Comparison of ENCODE assay signal across 8 mouse cellular contexts in the genomic region with DNA sequence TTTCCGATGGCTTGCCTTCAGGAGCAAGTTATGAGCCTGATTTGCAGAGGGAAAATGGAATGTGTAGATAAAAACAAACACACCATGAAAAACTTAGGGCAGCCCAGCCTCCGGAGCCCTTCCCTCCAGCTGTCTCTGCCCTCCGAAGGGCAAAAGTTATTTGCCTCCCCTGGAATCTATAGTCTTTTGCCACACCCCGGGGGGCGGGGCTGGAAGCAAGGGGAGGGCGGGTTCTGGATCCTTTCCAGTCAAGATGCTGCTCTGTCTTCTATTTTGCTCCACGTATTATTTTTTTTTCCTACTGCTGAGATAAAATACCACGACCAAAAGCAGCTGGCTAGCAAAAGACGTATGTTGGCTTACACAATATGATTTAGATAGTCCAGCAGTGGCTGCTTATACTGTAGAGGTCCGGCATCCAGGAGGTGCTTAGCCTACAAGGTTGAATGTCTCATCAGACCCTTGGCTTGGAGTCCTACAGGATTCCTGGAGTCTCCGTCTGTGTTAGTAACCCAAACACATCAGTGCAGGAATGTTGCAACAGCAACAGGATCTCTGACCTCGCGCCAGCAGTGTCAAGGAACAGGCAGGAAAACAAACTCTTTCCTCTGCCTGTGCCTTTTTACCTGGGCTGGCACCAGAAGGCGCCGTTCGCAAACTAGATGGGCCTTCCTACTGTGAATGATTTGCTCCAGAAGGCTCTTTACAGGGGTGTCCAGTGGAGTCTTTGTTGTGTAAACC. TPM values are rescaled to one million over a fixed set of nuclear protein-coding genes. Genes with fewer than 3 reads are reported as not detected.
DNase-seq lines count a peak whose midpoint lies in the region; ATAC-seq and TF ChIP-seq lines count a peak whose summit lies in the region.

No protein-coding gene starts in this region.

- no peak overlapping the region for H3K4me3 ChIP-seq in kidney, adult 2 months (ENCODE audit: insufficient read depth, low read depth, low read length)
- H3K4me3 ChIP-seq in midbrain, embryonic 13.5 days (replicated peaks), result no peak overlapping the region
- no peak overlapping the region for H3K4me3 ChIP-seq in left cerebral cortex, adult 2 months

- no peak overlapping the region for H3K9ac ChIP-seq in midbrain, embryonic 13.5 days (replicated peaks)

- TF ChIP-seq POLR2A in kidney, adult 2 months (IDR thresholded peaks at IDR 0.05; ENCODE audit: low read depth, low read length), result no peak

- 6% methylated on average over 16 of the region's 16 CpGs for WGBS in kidney, adult 2 months
- WGBS in midbrain, embryonic 13.5 days, result 11% methylated on average over 16 of the region's 16 CpGs

- peak; percentile 22 for DNase-seq in kidney, adult 2 months
- DNase-seq in kidney, adult 18-20 months, result no peak
- peak; percentile 36 to 42 for DNase-seq in kidney, postnatal 4 days
- no peak for DNase-seq in left cerebral cortex, adult 2 months (ENCODE audit: extremely low spot score in 1 of 2, low spot score in 2 of 2)
- DNase-seq in urinary bladder, postnatal 25 days (ENCODE audit: low spot score), result no peak

- peak overlapping the region; percentile 14 for H3K4me2 ChIP-seq in midbrain, embryonic 13.5 days (replicated peaks)

- H3K27ac ChIP-seq in kidney, adult 2 months (ENCODE audit: insufficient read depth, low read depth, low read length), result no peak overlapping the region
- no peak overlapping the region for H3K27ac ChIP-seq in midbrain, embryonic 13.5 days
- H3K27ac ChIP-seq in left cerebral cortex, adult 2 months, result no peak overlapping the region

- no peaks in the 10 kb centered on the region for H3K9me3 ChIP-seq in midbrain, embryonic 13.5 days

- intact Hi-C loops in left cerebral cortex, adult 2 months (cut with DNase I), result no loop called here

- no peak for TF ChIP-seq CTCF in kidney, adult 2 months (conservative IDR thresholded peaks at IDR 0.05; ENCODE audit: insufficient read depth, insufficient read length, low read depth, low read length)
- no peak for TF ChIP-seq CTCF in left cerebral cortex, adult 2 months (IDR thresholded peaks at IDR 0.05)

- H3K36me3 ChIP-seq in kidney, adult 2 months (ENCODE audit: control insufficient read depth, insufficient read depth, low read length), result no peaks in the 10 kb centered on the region
- H3K36me3 ChIP-seq in midbrain, embryonic 13.5 days, result no peaks in the 10 kb centered on the region

- no peaks in the 10 kb centered on the region for H3K4me1 ChIP-seq in kidney, adult 2 months (ENCODE audit: control insufficient read depth, insufficient read depth, low read length)
- H3K4me1 ChIP-seq in midbrain, embryonic 13.5 days (replicated peaks), result peaks cover 13% of the 10 kb centered on the region; the same call in 1 of the 2 replicates

- no peaks in the 10 kb centered on the region for H3K27me3 ChIP-seq in kidney, adult 2 months (replicated peaks; ENCODE audit: control insufficient read depth, insufficient read depth, low read length)
- H3K27me3 ChIP-seq in midbrain, embryonic 13.5 days, result peaks cover 18% of the 10 kb centered on the region; the same call in 1 of the 2 replicates

- ATAC-seq in erythroblast, adult 5-6 weeks (replicated peaks; ENCODE audit: low FRiP score, poor library complexity, severe bottlenecking), result 0 out of 2 replicates have a peak, but pooled peaks have one; percentile 47
- no peak for ATAC-seq in midbrain, embryonic 13.5 days
- ATAC-seq in activated CD4-positive, CD25-positive, alpha-beta regulatory T cell, adult 4 months, result no peak

RNA-seq across cellular contexts. Expression of a gene that starts 5.4 kb away (rescaled TPM):
- polyA plus RNA-seq in kidney, adult 2 months (2012; rRNA removed), result 19.8 and 26.9 TPM in 2 replicates
- total RNA-seq in erythroblast, adult 5-6 weeks (2015; ENCODE audit: low replicate concordance), result 2.3 and 3.8 TPM in 2 replicates
- 4.6 and 8.1 TPM in 2 replicates for total RNA-seq in erythroblast, adult 5-6 weeks (2017; ENCODE audit: low replicate concordance)
- 33.9 and 37.6 TPM in 2 replicates for polyA plus RNA-seq in midbrain, embryonic 13.5 days (2015; fragmentation: Nextera tagmentation; extraction: Ambion mirVana)
- 10 to 100 TPM; 81.3 to 87.4 TPM for total RNA-seq in left cerebral cortex, adult 2 months (2021)
- polyA plus RNA-seq in activated CD4-positive, CD25-positive, alpha-beta regulatory T cell, adult 4 months (2017; shearing (Covaris generic)), result 1 to 10 TPM; 5.4 to 8.1 TPM

Comparison
In these comparisons a context has a peak if more than half of its experiments do, and no peak if none do; other contexts are left out.
1. DNase-seq: peak in kidney, adult 2 months (single experiment) and kidney, postnatal 4 days (2 of 2); none in kidney, adult 18-20 months (single experiment), left cerebral cortex, adult 2 months (0 of 2) and urinary bladder, postnatal 25 days (single experiment).